ENCODE assay signal across 13 mouse cellular contexts in the genomic region with DNA sequence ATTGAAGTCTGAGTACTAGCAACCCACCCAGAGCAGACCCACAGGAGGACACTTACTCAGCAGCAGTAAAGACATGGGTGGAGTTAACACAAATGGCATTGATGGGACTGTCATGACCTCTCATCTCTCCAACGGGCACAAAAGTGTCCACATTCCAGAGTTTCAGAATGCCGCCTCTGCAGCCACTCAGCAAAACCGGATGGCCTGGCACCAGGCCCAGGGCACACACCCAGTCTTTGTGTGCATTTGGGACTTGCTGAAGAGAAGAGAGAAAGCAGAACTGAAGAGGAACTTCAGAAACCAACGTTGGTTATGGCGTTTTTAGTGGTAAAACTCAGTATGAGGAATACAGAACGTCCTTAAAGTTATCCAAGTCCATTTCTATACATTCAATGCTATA.
DNase-seq lines count a peak whose midpoint lies in the region; ATAC-seq and TF ChIP-seq lines count a peak whose summit lies in the region.
"Had no signal": no experiment of that assay in that cellular context is flagged by ENCODE, and none has a peak within 500 bp of the region (broad histone marks: within the 10 kb centered on the region; RNA-seq: fewer than 3 reads in every experiment).

No protein-coding gene starts in this region.

- peak; percentile 2 for DNase-seq in kidney, adult 2 months
- no peak for DNase-seq in kidney, adult 11 months
- peak; percentile 31 for DNase-seq in brain, embryonic 14.5 days (ENCODE audit: low read depth)
- peak; percentile 63 for DNase-seq in lung, postnatal 10 days
- no peak for DNase-seq in embryo, embryonic 11 days
- no peak for DNase-seq in liver, embryonic 11.5 days (ENCODE audit: low spot score)
- DNase-seq: adrenal gland, adult 8-10 months had no signal

- no peak overlapping the region for H3K4me3 ChIP-seq in kidney, adult 2 months (ENCODE audit: insufficient read depth, low read depth, low read length)
- H3K4me3 ChIP-seq in heart, embryonic 12.5 days, result no peak overlapping the region
- H3K4me3 ChIP-seq in liver, embryonic 11.5 days (ENCODE audit: low read depth, low read length), result no peak overlapping the region
- H3K4me3 ChIP-seq: forebrain, embryonic 12.5 days; layer of hippocampus, adult 2 months; limb, embryonic 15.5 days; midbrain, embryonic 12.5 days had no signal

- no peak overlapping the region for H3K27ac ChIP-seq in kidney, adult 2 months (ENCODE audit: insufficient read depth, low read depth, low read length)
- peak overlapping the region; percentile 38; the same call in 1 of the 2 replicates for H3K27ac ChIP-seq in heart, embryonic 12.5 days (ENCODE audit: poor library complexity, severe bottlenecking)
- H3K27ac ChIP-seq in liver, embryonic 11.5 days (ENCODE audit: low read depth, low read length), result no peak overlapping the region
- H3K27ac ChIP-seq: forebrain, embryonic 12.5 days; layer of hippocampus, adult 2 months; limb, embryonic 15.5 days; midbrain, embryonic 12.5 days had no signal

- no peaks in the 10 kb centered on the region for H3K9me3 ChIP-seq in heart, embryonic 12.5 days (replicated peaks)
- no peaks in the 10 kb centered on the region for H3K9me3 ChIP-seq in liver, embryonic 11.5 days (ENCODE audit: control insufficient read depth, low read length)
- H3K9me3 ChIP-seq: forebrain, embryonic 12.5 days; limb, embryonic 15.5 days; midbrain, embryonic 12.5 days had no signal

- TF ChIP-seq CTCF in kidney, adult 2 months (conservative IDR thresholded peaks at IDR 0.05; ENCODE audit: insufficient read depth, insufficient read length, low read depth, low read length), result no peak
- no peak for TF ChIP-seq CTCF in brain, embryonic 14.5 days (IDR thresholded peaks at IDR 0.05; ENCODE audit: borderline replicate concordance, extremely low read depth, insufficient read depth, insufficient read length)

- no peaks in the 10 kb centered on the region for H3K4me1 ChIP-seq in kidney, adult 2 months (ENCODE audit: control insufficient read depth, insufficient read depth, low read length)
- H3K4me1 ChIP-seq in heart, embryonic 12.5 days (replicated peaks), result peaks cover 20% of the 10 kb centered on the region
- H3K4me1 ChIP-seq in liver, embryonic 11.5 days (replicated peaks; ENCODE audit: control insufficient read depth, insufficient read depth, low read length), result no peaks in the 10 kb centered on the region
- H3K4me1 ChIP-seq: forebrain, embryonic 12.5 days; limb, embryonic 15.5 days; midbrain, embryonic 12.5 days had no signal

- 0 out of 2 replicates have a peak, but pooled peaks have one; percentile 36 for ATAC-seq in heart, embryonic 12.5 days (ENCODE audit: insufficient number of reproducible peaks, low FRiP score)
- ATAC-seq in liver, embryonic 11.5 days (replicated peaks; ENCODE audit: low FRiP score), result no peak

- TF ChIP-seq POLR2A in kidney, adult 2 months (IDR thresholded peaks at IDR 0.05; ENCODE audit: low read depth, low read length), result no peak
- no peak for TF ChIP-seq POLR2A in brain, embryonic 14.5 days (IDR thresholded peaks at IDR 0.05; ENCODE audit: borderline replicate concordance, extremely low read depth, insufficient read depth, insufficient read length, poor library complexity, severe bottlenecking)

- peaks cover 3% of the 10 kb centered on the region for H3K36me3 ChIP-seq in kidney, adult 2 months (ENCODE audit: control insufficient read depth, insufficient read depth, low read length)
- H3K36me3 ChIP-seq in heart, embryonic 12.5 days, result peaks cover 4% of the 10 kb centered on the region; the same call in 1 of the 2 replicates
- no peaks in the 10 kb centered on the region; the same call in 1 of the 2 replicates for H3K36me3 ChIP-seq in liver, embryonic 11.5 days (ENCODE audit: control insufficient read depth, insufficient read depth, low read length)
- H3K36me3 ChIP-seq: G1E; limb, embryonic 15.5 days had no signal

- no peak overlapping the region; the same call in 1 of the 2 replicates for H3K4me2 ChIP-seq in heart, embryonic 12.5 days
- no peak overlapping the region for H3K4me2 ChIP-seq in liver, embryonic 11.5 days
- H3K4me2 ChIP-seq: forebrain, embryonic 12.5 days; limb, embryonic 15.5 days; midbrain, embryonic 12.5 days had no signal

- WGBS in kidney, adult 2 months, result 53% methylated on average over 6 of the region's 6 CpGs
- 43% methylated on average over 6 of the region's 6 CpGs for WGBS in heart, embryonic 12.5 days
- 79% methylated on average over 6 of the region's 6 CpGs for WGBS in liver, embryonic 11.5 days

- no peak overlapping the region for H3K9ac ChIP-seq in heart, embryonic 12.5 days
- H3K9ac ChIP-seq in liver, embryonic 11.5 days (ENCODE audit: low read depth, low read length), result no peak overlapping the region
- H3K9ac ChIP-seq: forebrain, embryonic 12.5 days; limb, embryonic 15.5 days; midbrain, embryonic 12.5 days had no signal

- H3K27me3 ChIP-seq in kidney, adult 2 months (replicated peaks; ENCODE audit: control insufficient read depth, insufficient read depth, low read length), result no peaks in the 10 kb centered on the region
- H3K27me3 ChIP-seq in heart, embryonic 12.5 days (replicated peaks), result no peaks in the 10 kb centered on the region
- no peaks in the 10 kb centered on the region for H3K27me3 ChIP-seq in liver, embryonic 11.5 days (replicated peaks; ENCODE audit: control insufficient read depth, insufficient read depth, low read length)
- H3K27me3 ChIP-seq: forebrain, embryonic 12.5 days; limb, embryonic 15.5 days; midbrain, embryonic 12.5 days had no signal

Comparison
In these comparisons a context has a peak if more than half of its experiments do, and no peak if none do; other contexts are left out.
1. DNase-seq: peak in kidney, adult 2 months (single experiment), brain, embryonic 14.5 days (single experiment) and lung, postnatal 10 days (single experiment); none in kidney, adult 11 months (single experiment), embryo, embryonic 11 days (single experiment) and liver, embryonic 11.5 days (single experiment).